Mouse (Mus musculus): ENCODE results near the gene Clec2d. TPM values are rescaled to one million over a fixed set of nuclear protein-coding genes. Genes with fewer than 3 reads are reported as not detected.

The Clec2d gene
- polyA plus RNA-seq, 1 experiment from 2014 or later = 0.21 TPM

- H3K9me3 ChIP-seq (ENCODE audit: control insufficient read depth, low read length) = no peaks in the 10 kb centered on the region
- H3K27me3 ChIP-seq (replicated peaks; ENCODE audit: control insufficient read depth, insufficient read depth, low read length) = no peaks in the 10 kb centered on the region
- no peak overlapping the region for H3K9ac ChIP-seq (ENCODE audit: low read depth, low read length)
- H3K4me1 ChIP-seq (ENCODE audit: control insufficient read depth, insufficient read depth, low read depth, low read length) = no peaks in the 10 kb centered on the region
- no peak overlapping the region for H3K4me2 ChIP-seq (ENCODE audit: low read length)
- H3K36me3 ChIP-seq (ENCODE audit: control insufficient read depth, insufficient read depth, low read length) = no peaks in the 10 kb centered on the region
- 88% methylated on average over 5 of the region's 5 CpGs for WGBS
- no peak overlapping the region for H3K4me3 ChIP-seq (ENCODE audit: low read length)
- no peak overlapping the region for H3K27ac ChIP-seq (ENCODE audit: low read depth, low read length)
- no peak for ATAC-seq
Measured at GRCm38 (mm10) chr6:129218191-129218696, 37.8 kb downstream of the Clec2d start.

DNA sequence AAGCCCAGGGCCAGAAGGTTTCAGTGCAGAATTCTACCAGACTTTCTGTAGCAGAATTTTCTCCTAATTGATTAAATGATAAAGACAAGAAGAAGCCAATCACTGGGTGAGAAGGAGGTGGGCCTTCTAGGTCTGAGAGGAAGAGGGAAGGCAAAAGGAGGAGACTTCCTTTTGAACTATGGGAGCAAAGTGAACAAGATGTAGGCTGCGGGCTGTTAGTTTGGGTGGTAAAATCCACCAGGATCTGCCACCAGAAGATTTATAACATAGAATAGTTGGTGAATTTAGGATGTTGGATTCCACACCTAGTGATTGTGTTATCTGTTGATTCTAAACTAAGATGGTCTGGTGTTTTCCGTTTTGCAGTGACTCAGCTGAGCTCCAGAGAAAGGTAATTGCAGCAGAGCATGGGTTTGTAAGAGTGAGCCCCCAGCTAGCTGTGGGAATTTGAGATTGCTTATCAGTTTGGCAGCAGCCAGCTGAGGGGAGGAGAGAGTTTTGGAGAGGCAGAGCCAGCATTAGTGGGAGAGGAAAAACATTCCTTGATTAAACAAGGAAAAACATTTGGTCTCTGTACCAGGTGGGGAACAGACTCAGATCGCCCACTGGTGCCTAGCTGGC, 39.6 kb downstream of the Clec2d start:
- H3K9me3 ChIP-seq (ENCODE audit: control insufficient read depth, low read length) = no peaks in the 10 kb centered on the region
- ATAC-seq = no peak
- 85% methylated on average over 3 of the region's 3 CpGs for WGBS

DNA sequence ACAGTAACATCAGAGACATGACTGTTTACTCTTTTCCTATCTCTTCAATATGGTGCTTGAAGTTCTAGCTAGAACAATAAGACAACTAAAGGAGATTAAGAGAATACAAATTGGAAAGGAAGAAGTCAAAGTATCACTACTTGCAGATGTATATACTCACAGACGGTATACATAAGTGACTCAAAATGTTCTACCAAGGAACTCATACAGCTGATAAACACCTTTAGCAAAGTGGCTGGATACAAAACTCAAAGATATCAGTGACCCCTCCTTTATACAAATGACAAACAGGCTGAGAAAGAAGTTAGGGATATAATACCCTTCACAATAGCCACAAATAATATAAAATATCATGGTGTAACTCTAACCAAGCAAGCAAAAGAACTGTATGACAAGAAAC, 40.6 kb downstream of the Clec2d start:
- 100% methylated on average over 1 of the region's 1 CpGs for WGBS
- Histone ChIP-seq H3K4me2 (ENCODE audit: low read length) (no peak overlapping the region), H3K4me1 (ENCODE audit: control insufficient read depth, insufficient read depth, low read depth, low read length) (no peaks in the 10 kb centered on the region), H3K27ac (ENCODE audit: low read depth, low read length) (no peak overlapping the region), H3K4me3 (ENCODE audit: low read length) (no peak overlapping the region), H3K9me3 (ENCODE audit: control insufficient read depth, low read length) (no peaks in the 10 kb centered on the region), H3K36me3 (ENCODE audit: control insufficient read depth, insufficient read depth, low read length) (no peaks in the 10 kb centered on the region), H3K27me3 (replicated peaks; ENCODE audit: control insufficient read depth, insufficient read depth, low read length) (no peaks in the 10 kb centered on the region), H3K9ac (ENCODE audit: low read depth, low read length) (no peak overlapping the region)
- ATAC-seq = no peak

More for the DNA sequence above, 39.6 kb downstream of the Clec2d start:
- no peak overlapping the region for H3K4me3 ChIP-seq (ENCODE audit: low read length)
- no peak overlapping the region for H3K4me2 ChIP-seq (ENCODE audit: low read length)
- no peak overlapping the region for H3K9ac ChIP-seq (ENCODE audit: low read depth, low read length)
- H3K27me3 ChIP-seq (replicated peaks; ENCODE audit: control insufficient read depth, insufficient read depth, low read length) = no peaks in the 10 kb centered on the region
- H3K36me3 ChIP-seq (ENCODE audit: control insufficient read depth, insufficient read depth, low read length) = no peaks in the 10 kb centered on the region
- no peaks in the 10 kb centered on the region for H3K4me1 ChIP-seq (ENCODE audit: control insufficient read depth, insufficient read depth, low read depth, low read length)
- no peak overlapping the region for H3K27ac ChIP-seq (ENCODE audit: low read depth, low read length)

- Histone ChIP-seq H3K36me3 (ENCODE audit: control insufficient read depth, insufficient read depth, low read length) (no peaks in the 10 kb centered on the region), H3K4me3 (ENCODE audit: low read length) (no peak overlapping the region), H3K9me3 (ENCODE audit: control insufficient read depth, low read length) (no peaks in the 10 kb centered on the region), H3K4me2 (ENCODE audit: low read length) (no peak overlapping the region), H3K27me3 (replicated peaks; ENCODE audit: control insufficient read depth, insufficient read depth, low read length) (no peaks in the 10 kb centered on the region), H3K4me1 (ENCODE audit: control insufficient read depth, insufficient read depth, low read depth, low read length) (no peaks in the 10 kb centered on the region), H3K27ac (ENCODE audit: low read depth, low read length) (no peak overlapping the region), H3K9ac (ENCODE audit: low read depth, low read length) (no peak overlapping the region)
- no peak for ATAC-seq
- WGBS = 88% methylated on average over 3 of the region's 3 CpGs
Measured at GRCm38 (mm10) chr6:129222188-129222800, 41.9 kb downstream of the Clec2d start.

GRCm38 (mm10) chr6:129223611-129224010, 43.2 kb downstream of the Clec2d start:
- Histone ChIP-seq H3K4me3 (ENCODE audit: low read length) (no peak overlapping the region), H3K9me3 (ENCODE audit: control insufficient read depth, low read length) (no peaks in the 10 kb centered on the region), H3K27me3 (replicated peaks; ENCODE audit: control insufficient read depth, insufficient read depth, low read length) (no peaks in the 10 kb centered on the region), H3K4me1 (ENCODE audit: control insufficient read depth, insufficient read depth, low read depth, low read length) (no peaks in the 10 kb centered on the region), H3K9ac (ENCODE audit: low read depth, low read length) (no peak overlapping the region), H3K27ac (ENCODE audit: low read depth, low read length) (no peak overlapping the region), H3K4me2 (ENCODE audit: low read length) (no peak overlapping the region), H3K36me3 (ENCODE audit: control insufficient read depth, insufficient read depth, low read length) (no peaks in the 10 kb centered on the region)
- no peak for ATAC-seq
- WGBS = 86% methylated on average over 2 of the region's 2 CpGs

DNA sequence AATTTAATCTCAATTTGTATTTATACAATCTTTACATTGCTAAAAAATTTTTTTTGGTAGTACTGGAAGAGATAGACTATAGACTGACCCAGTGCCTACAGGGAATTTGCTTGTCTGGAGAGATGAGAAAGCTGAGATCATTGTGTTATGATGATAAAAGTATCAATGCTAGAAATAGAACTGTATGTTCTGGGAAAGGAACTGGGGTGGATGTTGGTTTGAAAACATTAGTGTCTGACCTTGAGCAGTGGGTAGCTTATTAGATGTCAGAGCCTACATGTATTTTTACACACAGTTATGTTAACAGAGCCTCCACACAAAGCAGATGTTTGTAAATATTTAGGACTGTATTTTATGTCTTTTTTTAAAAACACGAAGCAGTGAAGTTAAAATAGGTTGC, 43.7 kb downstream of the Clec2d start:
- Histone ChIP-seq H3K27ac (ENCODE audit: low read depth, low read length) (no peak overlapping the region), H3K36me3 (ENCODE audit: control insufficient read depth, insufficient read depth, low read length) (no peaks in the 10 kb centered on the region), H3K9ac (ENCODE audit: low read depth, low read length) (no peak overlapping the region), H3K4me1 (ENCODE audit: control insufficient read depth, insufficient read depth, low read depth, low read length) (no peaks in the 10 kb centered on the region), H3K4me2 (ENCODE audit: low read length) (no peak overlapping the region), H3K4me3 (ENCODE audit: low read length) (no peak overlapping the region), H3K9me3 (ENCODE audit: control insufficient read depth, low read length) (no peaks in the 10 kb centered on the region), H3K27me3 (replicated peaks; ENCODE audit: control insufficient read depth, insufficient read depth, low read length) (no peaks in the 10 kb centered on the region)
- WGBS = 85% methylated on average over 1 of the region's 1 CpGs
- no peak for ATAC-seq

GRCm38 (mm10) chr6:129225078-129225477, 44.7 kb downstream of the Clec2d start:
- Histone ChIP-seq H3K9ac (ENCODE audit: low read depth, low read length) (no peak overlapping the region), H3K36me3 (ENCODE audit: control insufficient read depth, insufficient read depth, low read length) (no peaks in the 10 kb centered on the region), H3K9me3 (ENCODE audit: control insufficient read depth, low read length) (no peaks in the 10 kb centered on the region), H3K27ac (ENCODE audit: low read depth, low read length) (no peak overlapping the region), H3K4me3 (ENCODE audit: low read length) (no peak overlapping the region), H3K4me1 (ENCODE audit: control insufficient read depth, insufficient read depth, low read depth, low read length) (no peaks in the 10 kb centered on the region), H3K4me2 (ENCODE audit: low read length) (no peak overlapping the region), H3K27me3 (replicated peaks; ENCODE audit: control insufficient read depth, insufficient read depth, low read length) (no peaks in the 10 kb centered on the region)
- no peak for ATAC-seq
- 88% methylated on average over 2 of the region's 2 CpGs for WGBS

DNA sequence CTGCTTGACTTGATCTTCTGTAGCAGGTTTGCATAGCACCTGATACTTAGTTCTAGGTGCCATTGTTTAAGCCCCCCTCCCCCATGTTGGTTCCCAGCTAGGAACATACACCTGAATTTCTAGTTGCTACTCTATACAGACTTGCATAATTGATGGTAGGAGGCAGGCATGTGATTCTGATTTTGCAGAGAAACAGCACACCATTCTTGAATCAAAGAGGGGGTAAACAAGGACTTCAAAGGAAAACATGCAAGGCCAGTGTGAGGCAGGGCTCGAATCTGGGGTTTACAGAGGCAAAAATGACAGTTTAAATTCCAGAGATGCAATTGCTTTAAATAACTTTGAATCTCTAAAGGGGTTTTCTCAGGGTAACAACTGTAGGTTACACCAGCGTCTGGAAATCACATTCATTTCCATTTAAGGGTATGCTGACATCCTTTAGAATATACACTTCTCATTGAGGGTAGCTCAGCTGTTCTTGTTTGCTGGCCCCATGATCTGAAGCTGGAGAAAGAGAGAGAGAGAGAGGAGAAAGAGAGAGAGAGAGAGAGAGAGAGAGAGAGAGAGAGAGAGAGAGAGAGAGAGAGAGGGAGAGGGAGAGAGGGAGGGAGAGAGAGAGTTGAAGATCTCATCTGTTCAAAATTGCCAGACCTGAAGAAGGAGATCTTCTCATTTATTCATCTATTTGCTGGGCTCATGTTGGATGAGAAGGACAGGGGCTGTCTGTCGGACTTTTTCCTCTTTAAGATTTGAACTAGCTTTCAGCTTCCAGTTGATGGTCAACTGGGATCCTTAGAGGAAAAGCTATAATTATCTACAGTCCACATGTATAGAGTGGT, 48.7 kb downstream of the Clec2d start:
- Histone ChIP-seq H3K27ac (ENCODE audit: low read depth, low read length) (no peak overlapping the region; the same call in 1 of the 2 replicates), H3K4me1 (ENCODE audit: control insufficient read depth, insufficient read depth, low read depth, low read length) (no peaks in the 10 kb centered on the region), H3K36me3 (ENCODE audit: control insufficient read depth, insufficient read depth, low read length) (no peaks in the 10 kb centered on the region), H3K9me3 (ENCODE audit: control insufficient read depth, low read length) (no peaks in the 10 kb centered on the region), H3K27me3 (replicated peaks; ENCODE audit: control insufficient read depth, insufficient read depth, low read length) (no peaks in the 10 kb centered on the region), H3K4me2 (ENCODE audit: low read length) (no peak overlapping the region), H3K4me3 (ENCODE audit: low read length) (no peak overlapping the region), H3K9ac (ENCODE audit: low read depth, low read length) (no peak overlapping the region)
- ATAC-seq = no peak
- 67% methylated on average over 3 of the region's 3 CpGs for WGBS

Data from hindbrain, embryonic 16.5 days (tissue).